Mouse (Mus musculus) brain, embryonic 14.5 days (tissue): ENCODE measurements around the gene Cpeb3.

Experiments
- CTCF ChIP-seq: fragments of 200-500 bp; IDR thresholded peaks from 2 replicates; pipeline ENCODE4 v1.5.1; 2012; ENCODE audit warnings: inconsistent platforms, mild to moderate bottlenecking, moderate library complexity, borderline replicate concordance; ENCODE audit not compliant: insufficient read depth, insufficient read length; ENCODE audit errors: extremely low read depth
- POLR2A ChIP-seq: fragments of 200-500 bp; IDR thresholded peaks from 2 replicates; pipeline ENCODE4 v1.6.1; 2012; ENCODE audit warnings: mild to moderate bottlenecking, inconsistent platforms, borderline replicate concordance; ENCODE audit not compliant: poor library complexity, insufficient read depth, insufficient read length, severe bottlenecking; ENCODE audit errors: extremely low read depth

GRCm38 (mm10) chr19:37225197-37225862 is 16.9 kb upstream of the Cpeb3 start:
- TF ChIP-seq CTCF, result no peak
- no peak for TF ChIP-seq POLR2A
